Mouse (Mus musculus) limb, embryonic 11.5 days (tissue): Measurements from ENCODE around the gene Dus1l. TPM values are rescaled to one million over a fixed set of nuclear protein-coding genes. Genes with fewer than 3 reads are reported as not detected.

Source experiments
- ATAC-seq: fragments of 200-750 bp; cut with Nextera tagmentation; 2 replicates; pipeline ENCODE4 v1.8.0; 2017; ENCODE audit warnings: low read depth; ENCODE audit not compliant: insufficient number of reproducible peaks, low FRiP score, low TSS enrichment
- DNase-seq: peaks from one replicate; pipeline ENCODE4 v3.0.0-alpha.2; 2015; ENCODE audit warnings: low spot score
- H3K27ac ChIP-seq: fragments of 300-500 bp; sonication (generic); replicated peaks from 2 replicates; pipeline ENCODE4 v1.5.1; 2014; ENCODE audit warnings: low read depth, mild to moderate bottlenecking, low read length
- H3K27me3 ChIP-seq: fragments of 300-500 bp; sonication (generic); 2 replicates; pipeline ENCODE4 v1.6.1; 2014; ENCODE audit warnings: mild to moderate bottlenecking, low read length, mixed read lengths; ENCODE audit not compliant: control insufficient read depth, insufficient read depth
- H3K36me3 ChIP-seq: fragments of 300-500 bp; sonication (generic); 2 replicates; pipeline ENCODE4 v1.6.1; 2014; ENCODE audit warnings: mild to moderate bottlenecking, low read length, moderate library complexity, mixed read lengths; ENCODE audit not compliant: control insufficient read depth, insufficient read depth
- H3K4me1 ChIP-seq: fragments of 300-500 bp; sonication (generic); 2 replicates; pipeline ENCODE4 v1.6.1; 2014; ENCODE audit warnings: low read length, mixed read lengths; ENCODE audit not compliant: control insufficient read depth, insufficient read depth
- H3K4me2 ChIP-seq: fragments of 300-500 bp; sonication (generic); 2 replicates; pipeline ENCODE4 v1.6.1; 2014; ENCODE audit warnings: low read depth, mild to moderate bottlenecking, moderate library complexity; ENCODE audit not compliant: severe bottlenecking
- H3K4me3 ChIP-seq: fragments of 300-500 bp; sonication (generic); 2 replicates; pipeline ENCODE4 v1.5.1; 2014; ENCODE audit warnings: low read depth, low read length
- H3K9ac ChIP-seq: fragments of 300-500 bp; sonication (generic); 2 replicates; pipeline ENCODE4 v1.6.1; 2014; ENCODE audit warnings: mild to moderate bottlenecking, low read length
- H3K9me3 ChIP-seq: fragments of 300-500 bp; sonication (generic); 2 replicates; pipeline ENCODE4 v1.6.1; 2016; ENCODE audit warnings: low read length; ENCODE audit not compliant: control insufficient read depth
- WGBS: fragments of 180-500 bp; shearing (Covaris S2); extraction: QIAGEN DNeasy Blood & Tissue Kit; methylation state at CpG from one replicate; pipeline ENCODE4 v1.1.7; 2014; 5-methylcytosine and 5-hydroxymethylcytosine counted together
- polyA plus RNA-seq: library from polyadenylated mRNA; unstranded; fragments of >200 nt; fragmentation: Nextera tagmentation; extraction: Ambion mirVana; gene quantifications from 2 replicates; pipeline ENCODE4 v1.2.1, GENCODE M21; 2014

Gene Dus1l
- polyA plus RNA-seq, 1 experiment from 2014 or later = 87.4 TPM

DNA sequence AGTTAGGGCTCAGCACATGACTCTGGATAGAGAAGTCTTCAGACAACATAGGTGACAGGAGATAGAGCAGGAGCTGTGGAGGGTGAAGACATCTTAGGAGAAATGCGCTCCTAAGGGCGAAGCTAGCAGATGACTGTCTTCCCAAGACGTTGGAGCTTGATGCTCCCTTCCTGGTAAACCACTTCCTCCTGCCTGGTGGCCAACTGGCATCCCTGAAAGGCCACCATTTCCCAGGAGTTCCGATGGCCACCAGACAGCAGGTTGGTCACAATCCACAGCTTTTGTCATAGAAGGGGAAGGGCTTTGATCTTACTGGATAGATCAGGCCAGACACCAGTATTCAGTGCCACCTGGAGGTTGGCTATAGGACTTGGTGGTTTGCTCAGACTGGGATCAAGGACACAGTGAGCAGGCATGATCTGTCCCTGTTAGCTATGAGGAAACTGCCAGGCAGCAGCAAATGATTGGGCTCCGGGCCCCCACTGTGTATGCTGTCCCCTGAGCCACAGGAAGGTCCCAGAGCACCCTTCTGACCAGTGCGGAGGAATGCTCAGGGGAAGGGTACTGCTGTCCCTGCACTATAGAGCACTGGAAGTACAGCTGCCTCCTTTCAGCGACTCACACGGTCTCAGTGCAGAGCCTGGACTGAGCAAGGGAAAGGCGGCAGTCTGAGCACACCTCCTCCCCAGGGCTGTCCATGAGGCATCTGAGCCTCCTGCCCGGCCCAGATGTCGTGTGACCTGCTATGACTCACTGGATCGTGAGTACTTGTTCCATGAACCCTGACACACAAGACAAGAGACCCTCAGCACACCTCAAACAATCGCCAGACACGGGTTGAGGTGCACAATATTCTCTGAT, 34.2 kb downstream of the Dus1l start:
- Histone ChIP-seq H3K9ac (no peak overlapping the region), H3K4me1 (no peaks in the 10 kb centered on the region), H3K27me3 (peaks cover 10% of the 10 kb centered on the region), H3K4me3 (no peak overlapping the region), H3K9me3 (peaks cover 8% of the 10 kb centered on the region; the same call in 1 of the 2 replicates), H3K27ac (no peak overlapping the region), H3K4me2 (no peak overlapping the region), H3K36me3 (no peaks in the 10 kb centered on the region)
- DNase-seq (no peak), ATAC-seq (no peak)
- WGBS = 75% methylated on average over 14 of the region's 14 CpGs

GRCm38 (mm10) chr11:120760236-120760635, 36.0 kb downstream of the Dus1l start:
- Histone ChIP-seq H3K4me3 (no peak overlapping the region), H3K9me3 (peaks cover 8% of the 10 kb centered on the region; the same call in 1 of the 2 replicates), H3K4me2 (no peak overlapping the region), H3K4me1 (no peaks in the 10 kb centered on the region), H3K27me3 (peaks cover 10% of the 10 kb centered on the region), H3K9ac (no peak overlapping the region), H3K36me3 (no peaks in the 10 kb centered on the region), H3K27ac (no peak overlapping the region)
- DNase-seq = no peak
- 91% methylated on average over 9 of the region's 9 CpGs for WGBS
- no peak for ATAC-seq

DNA sequence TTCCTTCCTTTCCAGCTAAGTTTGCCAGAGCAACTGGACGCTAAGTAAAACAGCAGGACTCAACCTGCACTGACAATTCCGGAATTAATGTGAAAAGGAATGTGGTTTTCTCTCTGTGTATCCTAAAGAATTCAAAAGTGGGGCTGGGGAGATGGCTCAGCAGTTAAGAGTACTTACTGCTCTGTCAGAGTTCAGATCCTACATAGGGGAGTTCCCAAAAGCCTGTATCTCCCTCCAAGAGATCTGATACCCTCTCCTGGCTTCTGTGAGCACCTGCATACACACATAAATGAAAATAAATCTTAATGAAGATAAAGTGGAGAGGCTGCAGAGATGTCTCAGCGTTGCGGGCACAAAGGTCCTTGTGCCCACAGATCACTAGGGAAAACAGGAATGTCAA, 44.6 kb downstream of the Dus1l start:
- Histone ChIP-seq H3K4me1 (no peaks in the 10 kb centered on the region), H3K36me3 (no peaks in the 10 kb centered on the region), H3K4me2 (no peak overlapping the region), H3K4me3 (no peak overlapping the region), H3K27me3 (no peaks in the 10 kb centered on the region), H3K9me3 (no peaks in the 10 kb centered on the region), H3K27ac (no peak overlapping the region), H3K9ac (no peak overlapping the region)
- 79% methylated on average over 4 of the region's 4 CpGs for WGBS
- no peak for DNase-seq
- no peak for ATAC-seq

GRCm38 (mm10) chr11:120749430-120749829, 46.8 kb downstream of the Dus1l start:
- no peak overlapping the region for H3K4me3 ChIP-seq
- no peaks in the 10 kb centered on the region for H3K27me3 ChIP-seq
- 65% methylated on average over 8 of the region's 8 CpGs for WGBS
- H3K36me3 ChIP-seq = no peaks in the 10 kb centered on the region
- H3K4me1 ChIP-seq = no peaks in the 10 kb centered on the region
- H3K27ac ChIP-seq = no peak overlapping the region
- H3K9me3 ChIP-seq = no peaks in the 10 kb centered on the region
- no peak overlapping the region for H3K4me2 ChIP-seq
- no peak overlapping the region for H3K9ac ChIP-seq
- no peak for ATAC-seq
- DNase-seq = no peak

DNA sequence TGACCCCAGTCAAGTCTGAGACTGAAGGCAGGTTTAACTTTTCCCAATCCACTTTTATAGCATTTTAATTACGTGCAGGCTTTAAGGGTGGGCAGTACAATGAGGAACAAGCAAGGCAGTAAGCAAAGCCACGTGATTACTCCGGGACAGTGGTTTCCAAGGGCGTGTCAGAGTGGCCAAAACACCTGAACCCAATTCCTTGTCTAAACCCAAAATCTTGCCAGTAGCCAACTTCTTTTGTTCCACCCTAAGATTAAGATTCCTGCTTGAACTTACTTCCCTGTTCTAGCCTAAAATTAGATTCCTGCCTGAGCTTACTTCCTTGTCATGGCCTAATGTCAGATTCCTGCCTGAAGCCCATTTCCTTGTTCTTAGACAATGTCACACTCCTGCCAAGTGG, 48.2 kb downstream of the Dus1l start:
- no peaks in the 10 kb centered on the region for H3K4me1 ChIP-seq
- H3K4me2 ChIP-seq = no peak overlapping the region
- no peak overlapping the region for H3K27ac ChIP-seq
- DNase-seq = no peak
- H3K4me3 ChIP-seq = no peak overlapping the region
- ATAC-seq = no peak
- WGBS = 40% methylated on average over 4 of the region's 4 CpGs
- H3K9ac ChIP-seq = no peak overlapping the region
- no peaks in the 10 kb centered on the region for H3K9me3 ChIP-seq
- no peaks in the 10 kb centered on the region for H3K36me3 ChIP-seq
- H3K27me3 ChIP-seq = no peaks in the 10 kb centered on the region

GRCm38 (mm10) chr11:120744121-120744701, 52.0 kb downstream of the Dus1l start:
- WGBS = 75% methylated on average over 7 of the region's 7 CpGs
- no peak overlapping the region for H3K9ac ChIP-seq
- no peak overlapping the region for H3K27ac ChIP-seq
- no peak for ATAC-seq
- no peak for DNase-seq
- H3K4me3 ChIP-seq = no peak overlapping the region
- no peaks in the 10 kb centered on the region for H3K9me3 ChIP-seq
- no peaks in the 10 kb centered on the region for H3K27me3 ChIP-seq
- H3K4me2 ChIP-seq = no peak overlapping the region
- H3K36me3 ChIP-seq = no peaks in the 10 kb centered on the region
- no peaks in the 10 kb centered on the region for H3K4me1 ChIP-seq

DNA sequence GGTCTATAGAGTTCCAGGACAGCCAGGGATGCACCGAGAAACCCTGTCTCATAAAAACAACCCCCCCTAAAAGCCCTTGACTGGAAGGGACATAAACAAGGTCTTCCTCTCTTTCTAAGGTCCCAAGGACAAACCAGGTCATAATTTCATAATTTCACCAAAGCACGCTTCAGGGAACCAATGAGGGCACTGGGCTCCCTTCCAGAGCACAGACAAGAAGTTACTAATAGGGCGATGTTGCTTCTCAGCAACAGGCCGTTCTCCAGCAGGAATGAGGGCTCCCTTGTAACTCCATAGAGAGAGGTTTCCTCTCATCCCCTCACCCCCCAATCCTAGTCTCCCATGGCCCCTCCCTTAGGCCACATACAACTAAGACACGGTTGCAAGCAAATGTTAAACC, 55.2 kb downstream of the Dus1l start:
- Histone ChIP-seq H3K4me1 (no peaks in the 10 kb centered on the region), H3K27ac (no peak overlapping the region), H3K9ac (no peak overlapping the region), H3K4me3 (no peak overlapping the region), H3K4me2 (no peak overlapping the region), H3K27me3 (no peaks in the 10 kb centered on the region), H3K9me3 (no peaks in the 10 kb centered on the region), H3K36me3 (no peaks in the 10 kb centered on the region)
- WGBS = 85% methylated on average over 5 of the region's 5 CpGs
- no peak for ATAC-seq
- no peak for DNase-seq
